Mouse (Mus musculus) midbrain, embryonic 16.5 days (tissue): ENCODE results near the gene Fbxo31. TPM values are rescaled to one million over a fixed set of nuclear protein-coding genes. Genes with fewer than 3 reads are reported as not detected.

Experiments
- ATAC-seq: fragments of 200-750 bp; cut with Nextera tagmentation; 2 replicates; pipeline ENCODE4 v1.8.0; 2017; ENCODE audit warnings: moderate TSS enrichment
- H3K27ac ChIP-seq: fragments of 300-500 bp; sonication (generic); 2 replicates; pipeline ENCODE4 v1.5.1; 2014; ENCODE audit warnings: mild to moderate bottlenecking, low read length, mixed read lengths
- H3K27me3 ChIP-seq: fragments of 300-500 bp; sonication (generic); 2 replicates; pipeline ENCODE4 v1.6.1; 2014; ENCODE audit warnings: low read depth, low read length, mixed read lengths; ENCODE audit not compliant: control insufficient read depth, insufficient read depth
- H3K36me3 ChIP-seq: fragments of 300-500 bp; sonication (generic); 2 replicates; pipeline ENCODE4 v1.6.1; 2014; ENCODE audit warnings: mild to moderate bottlenecking, low read length, moderate library complexity, mixed read lengths; ENCODE audit not compliant: control insufficient read depth, insufficient read depth
- H3K4me1 ChIP-seq: fragments of 300-500 bp; sonication (generic); 2 replicates; pipeline ENCODE4 v1.6.1; 2014; ENCODE audit warnings: mild to moderate bottlenecking, low read length, mixed read lengths; ENCODE audit not compliant: control insufficient read depth, insufficient read depth
- H3K4me2 ChIP-seq: fragments of 300-500 bp; sonication (generic); 2 replicates; pipeline ENCODE4 v1.6.1; 2014; ENCODE audit warnings: mild to moderate bottlenecking, low read length, mixed read lengths
- H3K4me3 ChIP-seq: fragments of 300-500 bp; sonication (generic); 2 replicates; pipeline ENCODE4 v1.5.1; 2014; ENCODE audit warnings: low read depth, mild to moderate bottlenecking, low read length, moderate library complexity, mixed read lengths
- H3K9ac ChIP-seq: fragments of 300-500 bp; sonication (generic); 2 replicates; pipeline ENCODE4 v1.6.1; 2014; ENCODE audit warnings: low read depth, low read length, mixed read lengths
- H3K9me3 ChIP-seq: fragments of 300-500 bp; sonication (generic); replicated peaks from 2 replicates; pipeline ENCODE4 v1.6.1; 2014; ENCODE audit warnings: mild to moderate bottlenecking, low read length, mixed read lengths; ENCODE audit not compliant: control insufficient read depth, poor library complexity, severe bottlenecking
- WGBS: fragments of 180-500 bp; shearing (Covaris S2); extraction: QIAGEN DNeasy Blood & Tissue Kit; methylation state at CpG from one replicate; pipeline ENCODE4 v1.1.7; 2014; 5-methylcytosine and 5-hydroxymethylcytosine counted together
- polyA plus RNA-seq: library from polyadenylated mRNA; unstranded; fragments of >200 nt; fragmentation: Nextera tagmentation; extraction: Ambion mirVana; gene quantifications from 2 replicates; pipeline ENCODE4 v1.2.1, GENCODE M21; 2015

The Fbxo31 gene
- polyA plus RNA-seq, 1 experiment from 2014 or later = 37.6 TPM

- Histone ChIP-seq H3K27me3 (no peaks in the 10 kb centered on the region), H3K36me3 (peaks cover 8% of the 10 kb centered on the region; the same call in 1 of the 2 replicates), H3K9ac (no peak overlapping the region), H3K4me2 (no peak overlapping the region), H3K27ac (no peak overlapping the region), H3K4me3 (no peak overlapping the region), H3K4me1 (no peaks in the 10 kb centered on the region), H3K9me3 (no peaks in the 10 kb centered on the region)
- 90% methylated on average over 16 of the region's 16 CpGs for WGBS
- ATAC-seq = no peak
These were observed 16.8 kb downstream of the Fbxo31 start for GRCm38 (mm10) chr8:121561636-121562345.

GRCm38 (mm10) chr8:121560432-121561100 is 18.0 kb downstream of the Fbxo31 start:
- H3K27ac ChIP-seq = no peak overlapping the region
- 95% methylated on average over 7 of the region's 7 CpGs for WGBS
- H3K4me2 ChIP-seq = no peak overlapping the region
- H3K36me3 ChIP-seq = peaks cover 8% of the 10 kb centered on the region; the same call in 1 of the 2 replicates
- no peaks in the 10 kb centered on the region for H3K4me1 ChIP-seq
- no peaks in the 10 kb centered on the region for H3K9me3 ChIP-seq
- ATAC-seq = no peak
- no peak overlapping the region for H3K9ac ChIP-seq
- no peak overlapping the region for H3K4me3 ChIP-seq
- no peaks in the 10 kb centered on the region for H3K27me3 ChIP-seq

GRCm38 (mm10) chr8:121559801-121560200 is 18.8 kb downstream of the Fbxo31 start:
- no peaks in the 10 kb centered on the region for H3K27me3 ChIP-seq
- H3K4me3 ChIP-seq = no peak overlapping the region
- H3K36me3 ChIP-seq = peaks cover 9% of the 10 kb centered on the region
- no peaks in the 10 kb centered on the region for H3K9me3 ChIP-seq
- H3K9ac ChIP-seq = no peak overlapping the region
- no peak overlapping the region for H3K4me2 ChIP-seq
- no peaks in the 10 kb centered on the region for H3K4me1 ChIP-seq
- no peak overlapping the region for H3K27ac ChIP-seq
- 91% methylated on average over 12 of the region's 12 CpGs for WGBS
- no peak for ATAC-seq

DNA sequence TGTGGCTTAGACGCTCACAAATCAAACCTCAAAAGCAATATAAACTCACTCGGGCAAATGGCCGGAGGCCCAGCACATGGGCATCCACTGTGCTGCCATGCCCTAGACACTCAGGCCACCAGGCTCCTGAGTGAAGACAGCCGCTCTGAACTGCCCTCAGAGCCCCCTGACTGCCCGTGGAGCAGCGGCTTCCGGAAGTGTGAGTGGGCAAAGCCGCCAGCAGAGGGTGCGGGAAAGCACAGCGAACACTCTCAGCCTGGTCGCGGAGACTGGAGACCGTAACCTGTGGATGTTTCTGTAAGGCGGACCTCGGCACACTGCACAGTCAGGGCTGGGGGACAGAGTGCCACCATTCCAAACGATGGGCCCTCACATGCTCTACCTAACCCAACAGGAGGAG is 20.1 kb downstream of the Fbxo31 start:
- Histone ChIP-seq H3K4me2 (no peak overlapping the region), H3K9me3 (no peaks in the 10 kb centered on the region), H3K27ac (no peak overlapping the region), H3K36me3 (peaks cover 20% of the 10 kb centered on the region), H3K4me3 (no peak overlapping the region), H3K9ac (no peak overlapping the region), H3K27me3 (no peaks in the 10 kb centered on the region), H3K4me1 (no peaks in the 10 kb centered on the region)
- WGBS = 90% methylated on average over 16 of the region's 16 CpGs
- no peak for ATAC-seq

GRCm38 (mm10) chr8:121557746-121558145 is 20.9 kb downstream of the Fbxo31 start:
- 89% methylated on average over 11 of the region's 11 CpGs for WGBS

DNA sequence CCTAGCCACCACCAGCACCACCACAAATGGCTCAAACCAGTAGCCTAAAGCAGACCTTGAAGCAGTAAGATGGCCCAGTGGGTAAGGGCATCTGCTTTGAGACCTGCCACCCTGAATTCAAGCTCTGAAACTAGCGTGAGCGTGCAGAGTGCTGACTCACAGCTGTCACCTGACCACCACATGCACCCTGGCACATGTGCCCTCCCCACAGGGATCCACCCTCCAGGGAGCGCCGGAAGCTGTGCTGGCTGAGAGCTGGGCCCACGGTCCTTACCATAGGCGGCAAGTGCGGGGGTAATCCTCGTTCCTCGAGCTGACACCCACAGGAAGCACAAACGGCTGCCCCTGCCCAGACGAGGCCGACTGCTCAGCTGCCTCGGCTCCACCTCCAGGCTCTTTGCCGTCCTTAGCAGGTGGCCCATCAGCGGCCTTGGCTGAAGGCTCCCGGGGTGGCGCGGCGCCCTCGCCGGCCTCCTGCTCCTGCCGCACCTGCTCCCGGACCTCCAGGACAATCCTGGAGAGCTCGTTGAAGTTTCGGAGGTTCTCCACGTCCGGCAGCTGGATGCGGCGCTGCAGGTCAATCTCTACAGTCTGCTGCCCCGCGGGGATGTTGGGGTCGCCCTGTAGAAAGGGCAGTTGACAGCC is 24.7 kb downstream of the Fbxo31 start:
- H3K9me3 ChIP-seq = no peaks in the 10 kb centered on the region
- ATAC-seq = no peak
- no peaks in the 10 kb centered on the region for H3K4me1 ChIP-seq
- no peak overlapping the region for H3K4me3 ChIP-seq
- H3K4me2 ChIP-seq = no peak overlapping the region
- no peak overlapping the region for H3K27ac ChIP-seq
- peaks cover 37% of the 10 kb centered on the region for H3K36me3 ChIP-seq
- H3K9ac ChIP-seq = no peak overlapping the region
- no peaks in the 10 kb centered on the region for H3K27me3 ChIP-seq
- WGBS = 94% methylated on average over 32 of the region's 32 CpGs

More at GRCm38 (mm10) chr8:121557746-121558145, 20.9 kb downstream of the Fbxo31 start:
- Histone ChIP-seq H3K9me3 (no peaks in the 10 kb centered on the region), H3K9ac (no peak overlapping the region), H3K4me3 (no peak overlapping the region), H3K4me2 (no peak overlapping the region), H3K27ac (no peak overlapping the region), H3K27me3 (no peaks in the 10 kb centered on the region), H3K4me1 (no peaks in the 10 kb centered on the region), H3K36me3 (peaks cover 27% of the 10 kb centered on the region)
- ATAC-seq = no peak

- H3K4me1 ChIP-seq = no peaks in the 10 kb centered on the region
- 83% methylated on average over 9 of the region's 9 CpGs for WGBS
These were observed 26.1 kb downstream of the Fbxo31 start for GRCm38 (mm10) chr8:121552506-121552905.

GRCm38 (mm10) chr8:121551065-121551985 is 27.3 kb downstream of the Fbxo31 start:
- H3K4me2 ChIP-seq = no peak overlapping the region
- no peak overlapping the region for H3K27ac ChIP-seq
- no peak for ATAC-seq
- H3K36me3 ChIP-seq = peaks cover 32% of the 10 kb centered on the region
- H3K27me3 ChIP-seq = no peaks in the 10 kb centered on the region
- H3K4me1 ChIP-seq = no peaks in the 10 kb centered on the region
- H3K9me3 ChIP-seq = no peaks in the 10 kb centered on the region
- 62% methylated on average over 24 of the region's 24 CpGs for WGBS
- no peak overlapping the region for H3K9ac ChIP-seq
- no peak overlapping the region for H3K4me3 ChIP-seq

More at GRCm38 (mm10) chr8:121552506-121552905, 26.1 kb downstream of the Fbxo31 start:
- no peaks in the 10 kb centered on the region for H3K27me3 ChIP-seq
- H3K9ac ChIP-seq = no peak overlapping the region
- H3K4me3 ChIP-seq = no peak overlapping the region
- no peak overlapping the region for H3K4me2 ChIP-seq
- no peak for ATAC-seq
- H3K36me3 ChIP-seq = peaks cover 32% of the 10 kb centered on the region
- no peak overlapping the region for H3K27ac ChIP-seq
- H3K9me3 ChIP-seq = no peaks in the 10 kb centered on the region
